Mouse (Mus musculus): ENCODE measurements at regions not wholly inside any gene's neighbourhood (a gene's known extent, or its start where the extent isn't known, plus 50 kb on each side); places are given as distances from the start of the nearest gene placed in this dataset.

GRCm38 (mm10) chr10:55300141-55300540 is 806.6 kb upstream of the Msl3l2 start:
- TF ChIP-seq CTCF (IDR thresholded peaks at IDR 0.05), result no peak
- no peak for TF ChIP-seq EP300 (IDR thresholded peaks at IDR 0.05)

Data from lung, postnatal 0 days (tissue).